8 mouse cellular contexts compared by ENCODE assay signal in the genomic region with DNA sequence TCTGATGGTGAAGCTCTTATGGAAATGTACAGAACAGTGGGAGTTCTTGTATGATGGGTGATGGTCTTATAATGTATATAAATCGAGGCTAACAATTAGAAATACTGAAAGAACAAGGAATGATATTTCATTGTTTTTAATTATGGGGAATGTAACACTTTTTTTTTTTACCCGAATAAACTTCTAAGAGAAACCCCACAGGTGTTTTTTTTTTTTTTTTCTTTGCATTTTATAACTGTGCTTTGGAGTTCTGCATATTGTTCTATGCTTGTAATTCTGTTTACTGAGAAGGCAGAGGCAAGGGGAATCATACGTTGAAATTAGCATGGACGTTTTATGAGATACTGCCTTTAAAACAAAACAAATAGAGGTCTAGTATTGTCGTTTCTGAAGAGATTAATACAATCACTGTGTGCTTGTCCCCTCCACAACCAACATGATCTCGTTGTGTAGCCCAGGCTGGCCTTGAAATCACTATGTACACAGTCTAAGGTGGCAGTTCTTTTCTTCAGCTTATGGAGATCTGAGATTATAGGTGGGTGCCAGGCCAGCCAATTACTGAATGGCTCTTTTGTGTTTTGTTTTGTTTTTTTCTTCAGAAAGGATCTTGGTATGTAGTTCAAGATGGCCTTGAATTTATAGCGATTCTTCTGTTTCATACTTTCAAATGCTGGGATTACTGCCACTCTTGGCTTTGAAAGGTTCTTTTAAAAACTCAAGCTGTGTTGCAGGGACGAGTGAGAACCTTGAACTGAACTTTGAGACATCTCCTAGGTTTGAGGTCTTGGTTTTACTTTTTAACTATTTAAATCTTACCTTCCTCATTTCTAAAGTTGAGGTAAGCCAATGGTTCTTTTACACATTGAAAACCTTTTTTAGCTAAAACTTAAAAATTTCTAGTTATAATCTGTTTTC. TPM values are rescaled to one million over a fixed set of nuclear protein-coding genes. Genes with fewer than 3 reads are reported as not detected.
DNase-seq lines count a peak whose midpoint lies in the region; ATAC-seq and TF ChIP-seq lines count a peak whose summit lies in the region.

No protein-coding gene starts in this region.

- peak overlapping the region; percentile 64 for H3K4me2 ChIP-seq in embryonic facial prominence, embryonic 13.5 days
- H3K4me2 ChIP-seq in intestine, postnatal 0 days (replicated peaks; ENCODE audit: low read depth) = peak overlapping the region; percentile 68
- peak overlapping the region; percentile 68 for H3K4me2 ChIP-seq in neural tube, embryonic 12.5 days (replicated peaks)

- intact Hi-C loops in left cerebral cortex, adult 2 months (cut with DNase I) = loop anchor here (2.0 kb wide), 2 partner anchors 272 to 390 kb away; partner anchors contain the start of gene Pccb

- WGBS in embryonic facial prominence, embryonic 13.5 days = 31% methylated on average over 8 of the region's 8 CpGs
- 18% methylated on average over 8 of the region's 8 CpGs for WGBS in intestine, postnatal 0 days
- 32% methylated on average over 8 of the region's 8 CpGs for WGBS in neural tube, embryonic 12.5 days

- DNase-seq in left cerebral cortex, adult 2 months (ENCODE audit: extremely low spot score in 1 of 2, low spot score in 2 of 2) = no peak
- no peak for DNase-seq in left cerebral cortex, adult 9 months (ENCODE audit: low spot score in 2 of 2)
- DNase-seq in MN1 (ENCODE audit: low spot score) = no peak
- DNase-seq in frontal cortex, postnatal 14 days (ENCODE audit: low spot score in 2 of 2) = no peak
- DNase-seq in adrenal gland, postnatal 25 days = no peak

- peaks cover 13% of the 10 kb centered on the region for H3K4me1 ChIP-seq in embryonic facial prominence, embryonic 13.5 days
- no peaks in the 10 kb centered on the region for H3K4me1 ChIP-seq in intestine, postnatal 0 days (replicated peaks; ENCODE audit: control insufficient read depth, insufficient read depth, low read length)
- H3K4me1 ChIP-seq in neural tube, embryonic 12.5 days = peaks cover 25% of the 10 kb centered on the region

- H3K36me3 ChIP-seq in embryonic facial prominence, embryonic 13.5 days = no peaks in the 10 kb centered on the region
- no peaks in the 10 kb centered on the region for H3K36me3 ChIP-seq in intestine, postnatal 0 days (ENCODE audit: control insufficient read depth, insufficient read depth)
- H3K36me3 ChIP-seq in neural tube, embryonic 12.5 days = 0 out of 2 replicates have a peak, but pooled peaks cover 3% of the 10 kb centered on the region

- no peak for ATAC-seq in embryonic facial prominence, embryonic 13.5 days (ENCODE audit: insufficient number of reproducible peaks, insufficient read depth, low FRiP score, low TSS enrichment, low read depth)
- no peak for ATAC-seq in intestine, postnatal 0 days
- ATAC-seq in neural tube, embryonic 12.5 days (ENCODE audit: low FRiP score, low read depth) = no peak

- no peak for TF ChIP-seq CTCF in left cerebral cortex, adult 2 months (IDR thresholded peaks at IDR 0.05)
- no peak for TF ChIP-seq CTCF in intestine, postnatal 0 days (IDR thresholded peaks at IDR 0.05; ENCODE audit: low read depth)

- peak overlapping the region; percentile 96 for H3K4me3 ChIP-seq in left cerebral cortex, adult 2 months
- H3K4me3 ChIP-seq in embryonic facial prominence, embryonic 13.5 days = peak overlapping the region; percentile 81
- H3K4me3 ChIP-seq in intestine, postnatal 0 days (ENCODE audit: low read depth, low read length) = peak overlapping the region; percentile 93
- H3K4me3 ChIP-seq in neural tube, embryonic 12.5 days = 0 out of 2 replicates have a peak overlapping the region, but pooled peaks have one; percentile 9

- H3K9ac ChIP-seq in embryonic facial prominence, embryonic 13.5 days = peak overlapping the region; percentile 52
- no peak overlapping the region for H3K9ac ChIP-seq in intestine, postnatal 0 days (ENCODE audit: low read depth, low read length)
- no peak overlapping the region for H3K9ac ChIP-seq in neural tube, embryonic 12.5 days

- H3K27me3 ChIP-seq in embryonic facial prominence, embryonic 13.5 days = no peaks in the 10 kb centered on the region
- H3K27me3 ChIP-seq in intestine, postnatal 0 days (replicated peaks; ENCODE audit: control insufficient read depth, insufficient read depth, low read length) = no peaks in the 10 kb centered on the region
- no peaks in the 10 kb centered on the region for H3K27me3 ChIP-seq in neural tube, embryonic 12.5 days (replicated peaks)

- H3K9me3 ChIP-seq in embryonic facial prominence, embryonic 13.5 days = no peaks in the 10 kb centered on the region
- H3K9me3 ChIP-seq in intestine, postnatal 0 days (ENCODE audit: control insufficient read depth) = no peaks in the 10 kb centered on the region
- H3K9me3 ChIP-seq in neural tube, embryonic 12.5 days = no peaks in the 10 kb centered on the region

- no peak overlapping the region; the same call in 1 of the 2 replicates for H3K27ac ChIP-seq in left cerebral cortex, adult 2 months
- no peak overlapping the region for H3K27ac ChIP-seq in embryonic facial prominence, embryonic 13.5 days
- no peak overlapping the region for H3K27ac ChIP-seq in intestine, postnatal 0 days (ENCODE audit: low read depth, low read length)
- H3K27ac ChIP-seq in neural tube, embryonic 12.5 days = no peak overlapping the region

RNA-seq across cellular contexts. Expression of gene Stag1, which starts 47.7 kb away (rescaled TPM):
- total RNA-seq in left cerebral cortex, adult 2 months (2021) = 10 to 100 TPM; 65.0 to 66.2 TPM
- 60.1 and 62.7 TPM in 2 replicates for polyA plus RNA-seq in embryonic facial prominence, embryonic 13.5 days (2015; fragmentation: Nextera tagmentation; extraction: Ambion mirVana)
- polyA plus RNA-seq in intestine, postnatal 0 days (2015; fragmentation: Nextera tagmentation; extraction: Ambion mirVana) = 24.6 and 28.5 TPM in 2 replicates
- 42.7 and 53.7 TPM in 2 replicates for polyA plus RNA-seq in neural tube, embryonic 12.5 days (2016; fragmentation: Nextera tagmentation; extraction: Ambion mirVana)
- total RNA-seq in adrenal gland, postnatal 25 days (2021) = 42.4 and 42.7 TPM in 2 replicates

Comparison
In these comparisons a context has a peak if more than half of its experiments do, and no peak if none do; other contexts are left out.
1. H3K4me3 ChIP-seq: peak in every context shown above with its lines; median percentile 96 in left cerebral cortex, adult 2 months; 93 in intestine, postnatal 0 days; 81 in embryonic facial prominence, embryonic 13.5 days; 9 in neural tube, embryonic 12.5 days.